Comparison of ENCODE assay signal across 10 mouse cellular contexts in genomic region chr2:76238496-76238895, GRCm38 (mm10).
"Had no signal": no experiment of that assay in that cellular context is flagged by ENCODE, and none has a peak within 500 bp of the region (broad histone marks: within the 10 kb centered on the region; RNA-seq: fewer than 3 reads in every experiment).

No protein-coding gene starts in this region.

- H3K4me2 ChIP-seq: limb, embryonic 13.5 days; midbrain, embryonic 12.5 days had no signal

- H3K9ac ChIP-seq: limb, embryonic 13.5 days; liver, embryonic 14.5 days; midbrain, embryonic 12.5 days had no signal

- H3K4me3 ChIP-seq: limb, embryonic 13.5 days; midbrain, embryonic 12.5 days had no signal

- H3K27me3 ChIP-seq: limb, embryonic 13.5 days; midbrain, embryonic 12.5 days had no signal

- H3K36me3 ChIP-seq: limb, embryonic 13.5 days; midbrain, embryonic 12.5 days had no signal

- H3K27ac ChIP-seq: limb, embryonic 13.5 days; liver, embryonic 14.5 days; midbrain, embryonic 12.5 days; stomach, postnatal 0 days had no signal

- H3K9me3 ChIP-seq: limb, embryonic 13.5 days; midbrain, embryonic 12.5 days had no signal

- H3K4me1 ChIP-seq: limb, embryonic 13.5 days; midbrain, embryonic 12.5 days had no signal

- ATAC-seq: intestine, embryonic 16.5 days; midbrain, embryonic 16.5 days had no signal

- DNase-seq: kidney, adult 2 months; kidney, postnatal 25 days; left cerebral cortex, postnatal 4 days; lung, adult 18-20 months had no signal
